Mouse (Mus musculus) CH12.LX (cell line): ENCODE measurements around the gene Cdr2.

Source experiments
- BHLHE40 ChIP-seq: IDR thresholded peaks from 2 replicates; pipeline ENCODE4 v1.6.1; 2011; ENCODE audit warnings: mild to moderate bottlenecking, low read depth, low read length, improper control_type of control experiment
- CTCF ChIP-seq, 2 experiments: IDR thresholded peaks in 1 of 2; conservative IDR thresholded peaks in 1 of 2; 2 replicates each; pipeline ENCODE4 v1.5.1; 2011 to 2012; ENCODE audit warnings: low read depth in 2 of 2, low read length in 2 of 2, improper control_type of control experiment in 1 of 2, inconsistent platforms in 1 of 2, mild to moderate bottlenecking in 1 of 2, moderate library complexity in 1 of 2
- POLR2A ChIP-seq: IDR thresholded peaks from 2 replicates; pipeline ENCODE4 v1.6.1; 2011; ENCODE audit warnings: low read depth, mild to moderate bottlenecking, improper control_type of control experiment, low read length

- no peak for TF ChIP-seq CTCF (conservative IDR thresholded peaks at IDR 0.05 in 1 of 2, IDR thresholded peaks at IDR 0.05 in 1 of 2; ENCODE audit: low read depth in 2 of 2, low read length in 2 of 2)
- no peak for TF ChIP-seq POLR2A
- TF ChIP-seq BHLHE40 = no peak
Measured at GRCm38 (mm10) chr7:120917279-120917591, 64.9 kb downstream of the Cdr2 start.
